Mouse (Mus musculus): ENCODE results near the gene Tbc1d5.

Gene Tbc1d5

GRCm38 (mm10) chr17:50791671-50792070, 387.5 kb downstream of the Tbc1d5 start:
- H3K4me1 ChIP-seq (replicated peaks; ENCODE audit: low read depth, low read length): no peaks in the 10 kb centered on the region
- no peaks in the 10 kb centered on the region for H3K27me3 ChIP-seq (ENCODE audit: insufficient read depth, low read length)
- no peak overlapping the region for H3K4me3 ChIP-seq (replicated peaks; ENCODE audit: low read length)
- H3K36me3 ChIP-seq (ENCODE audit: insufficient read depth, low read length): no peaks in the 10 kb centered on the region
- TF ChIP-seq POU5F1 (IDR thresholded peaks at IDR 0.05; ENCODE audit: borderline replicate concordance, low read length) (no peak), NANOG (IDR thresholded peaks at IDR 0.05; ENCODE audit: borderline replicate concordance, low read length) (no peak), CTCF (conservative IDR thresholded peaks at IDR 0.05; ENCODE audit: low read length) (no peak)
- no peaks in the 10 kb centered on the region for H3K9me3 ChIP-seq (ENCODE audit: low read length)

GRCm38 (mm10) chr17:50788835-50789234, 390.3 kb downstream of the Tbc1d5 start:
- Histone ChIP-seq H3K4me1 (replicated peaks; ENCODE audit: low read depth, low read length) (no peaks in the 10 kb centered on the region), H3K9me3 (ENCODE audit: low read length) (no peaks in the 10 kb centered on the region), H3K4me3 (replicated peaks; ENCODE audit: low read length) (no peak overlapping the region), H3K36me3 (ENCODE audit: insufficient read depth, low read length) (no peaks in the 10 kb centered on the region), H3K27me3 (ENCODE audit: insufficient read depth, low read length) (no peaks in the 10 kb centered on the region)
- TF ChIP-seq CTCF (conservative IDR thresholded peaks at IDR 0.05; ENCODE audit: low read length) (no peak), POU5F1 (IDR thresholded peaks at IDR 0.05; ENCODE audit: borderline replicate concordance, low read length) (no peak), NANOG (IDR thresholded peaks at IDR 0.05; ENCODE audit: borderline replicate concordance, low read length) (no peak)

- TF ChIP-seq POU5F1 (IDR thresholded peaks at IDR 0.05; ENCODE audit: borderline replicate concordance, low read length): no peak
- no peak for TF ChIP-seq NANOG (IDR thresholded peaks at IDR 0.05; ENCODE audit: borderline replicate concordance, low read length)
- TF ChIP-seq CTCF (conservative IDR thresholded peaks at IDR 0.05; ENCODE audit: low read length): no peak
- H3K4me3 ChIP-seq (replicated peaks; ENCODE audit: low read length): no peak overlapping the region
- no peaks in the 10 kb centered on the region for H3K4me1 ChIP-seq (replicated peaks; ENCODE audit: low read depth, low read length)
- H3K36me3 ChIP-seq (ENCODE audit: insufficient read depth, low read length): no peaks in the 10 kb centered on the region
- no peaks in the 10 kb centered on the region for H3K27me3 ChIP-seq (ENCODE audit: insufficient read depth, low read length)
- H3K9me3 ChIP-seq (ENCODE audit: low read length): no peaks in the 10 kb centered on the region
These were observed 403.9 kb downstream of the Tbc1d5 start for GRCm38 (mm10) chr17:50775247-50775646.

- H3K36me3 ChIP-seq (ENCODE audit: insufficient read depth, low read length): no peaks in the 10 kb centered on the region
- H3K4me3 ChIP-seq (replicated peaks; ENCODE audit: low read length): no peak overlapping the region
- H3K27me3 ChIP-seq (ENCODE audit: insufficient read depth, low read length): no peaks in the 10 kb centered on the region
- H3K4me1 ChIP-seq (replicated peaks; ENCODE audit: low read depth, low read length): no peaks in the 10 kb centered on the region
- no peak for TF ChIP-seq CTCF (conservative IDR thresholded peaks at IDR 0.05; ENCODE audit: low read length)
- no peak for TF ChIP-seq POU5F1 (IDR thresholded peaks at IDR 0.05; ENCODE audit: borderline replicate concordance, low read length)
- no peak for TF ChIP-seq NANOG (IDR thresholded peaks at IDR 0.05; ENCODE audit: borderline replicate concordance, low read length)
- H3K9me3 ChIP-seq (ENCODE audit: low read length): no peaks in the 10 kb centered on the region
These were observed 414.8 kb downstream of the Tbc1d5 start for GRCm38 (mm10) chr17:50764387-50764786.

GRCm38 (mm10) chr17:50763407-50763806, 415.7 kb downstream of the Tbc1d5 start:
- no peaks in the 10 kb centered on the region for H3K36me3 ChIP-seq (ENCODE audit: insufficient read depth, low read length)
- no peak overlapping the region for H3K4me3 ChIP-seq (replicated peaks; ENCODE audit: low read length)
- H3K27me3 ChIP-seq (ENCODE audit: insufficient read depth, low read length): no peaks in the 10 kb centered on the region
- TF ChIP-seq POU5F1 (IDR thresholded peaks at IDR 0.05; ENCODE audit: borderline replicate concordance, low read length) (no peak), CTCF (conservative IDR thresholded peaks at IDR 0.05; ENCODE audit: low read length) (no peak), NANOG (IDR thresholded peaks at IDR 0.05; ENCODE audit: borderline replicate concordance, low read length) (no peak)
- H3K9me3 ChIP-seq (ENCODE audit: low read length): no peaks in the 10 kb centered on the region
- H3K4me1 ChIP-seq (replicated peaks; ENCODE audit: low read depth, low read length): no peaks in the 10 kb centered on the region

- Histone ChIP-seq H3K36me3 (ENCODE audit: insufficient read depth, low read length) (no peaks in the 10 kb centered on the region), H3K4me1 (replicated peaks; ENCODE audit: low read depth, low read length) (no peaks in the 10 kb centered on the region), H3K9me3 (ENCODE audit: low read length) (no peaks in the 10 kb centered on the region), H3K4me3 (replicated peaks; ENCODE audit: low read length) (no peak overlapping the region), H3K27me3 (ENCODE audit: insufficient read depth, low read length) (no peaks in the 10 kb centered on the region)
- TF ChIP-seq POU5F1 (IDR thresholded peaks at IDR 0.05; ENCODE audit: borderline replicate concordance, low read length) (no peak), NANOG (IDR thresholded peaks at IDR 0.05; ENCODE audit: borderline replicate concordance, low read length) (no peak), CTCF (conservative IDR thresholded peaks at IDR 0.05; ENCODE audit: low read length) (no peak)
These were observed 416.9 kb downstream of the Tbc1d5 start for GRCm38 (mm10) chr17:50762231-50762630.

GRCm38 (mm10) chr17:50761082-50761481, 418.1 kb downstream of the Tbc1d5 start:
- Histone ChIP-seq H3K36me3 (ENCODE audit: insufficient read depth, low read length) (no peaks in the 10 kb centered on the region), H3K27me3 (ENCODE audit: insufficient read depth, low read length) (no peaks in the 10 kb centered on the region), H3K9me3 (ENCODE audit: low read length) (no peaks in the 10 kb centered on the region), H3K4me1 (replicated peaks; ENCODE audit: low read depth, low read length) (no peaks in the 10 kb centered on the region), H3K4me3 (replicated peaks; ENCODE audit: low read length) (no peak overlapping the region)
- TF ChIP-seq NANOG (IDR thresholded peaks at IDR 0.05; ENCODE audit: borderline replicate concordance, low read length): peak; percentile 67; the same call in 1 of the 2 replicates
- no peak for TF ChIP-seq CTCF (conservative IDR thresholded peaks at IDR 0.05; ENCODE audit: low read length)

GRCm38 (mm10) chr17:50753356-50754138, 425.6 kb downstream of the Tbc1d5 start:
- no peak overlapping the region for H3K4me3 ChIP-seq (replicated peaks; ENCODE audit: low read length)
- peaks cover 13% of the 10 kb centered on the region for H3K4me1 ChIP-seq (replicated peaks; ENCODE audit: low read depth, low read length)
- H3K36me3 ChIP-seq (ENCODE audit: insufficient read depth, low read length): no peaks in the 10 kb centered on the region
- no peak for TF ChIP-seq POU5F1 (IDR thresholded peaks at IDR 0.05; ENCODE audit: borderline replicate concordance, low read length)
- no peak for TF ChIP-seq CTCF (conservative IDR thresholded peaks at IDR 0.05; ENCODE audit: low read length)
- no peak for TF ChIP-seq NANOG (IDR thresholded peaks at IDR 0.05; ENCODE audit: borderline replicate concordance, low read length)
- H3K9me3 ChIP-seq (ENCODE audit: low read length): peaks cover 13% of the 10 kb centered on the region; the same call in 1 of the 2 replicates
- H3K27me3 ChIP-seq (ENCODE audit: insufficient read depth, low read length): no peaks in the 10 kb centered on the region

Measured in E14TG2a.4 (cell line).